Mouse (Mus musculus): ENCODE results near the gene Gypa. TPM values are rescaled to one million over a fixed set of nuclear protein-coding genes. Genes with fewer than 3 reads are reported as not detected.

The Gypa gene
- total RNA-seq (2015; ENCODE audit: low replicate concordance) = 2,154 and 2,202 TPM in 2 replicates
- 1,573 and 1,875 TPM in 2 replicates for total RNA-seq (2017; ENCODE audit: low replicate concordance)

DNA sequence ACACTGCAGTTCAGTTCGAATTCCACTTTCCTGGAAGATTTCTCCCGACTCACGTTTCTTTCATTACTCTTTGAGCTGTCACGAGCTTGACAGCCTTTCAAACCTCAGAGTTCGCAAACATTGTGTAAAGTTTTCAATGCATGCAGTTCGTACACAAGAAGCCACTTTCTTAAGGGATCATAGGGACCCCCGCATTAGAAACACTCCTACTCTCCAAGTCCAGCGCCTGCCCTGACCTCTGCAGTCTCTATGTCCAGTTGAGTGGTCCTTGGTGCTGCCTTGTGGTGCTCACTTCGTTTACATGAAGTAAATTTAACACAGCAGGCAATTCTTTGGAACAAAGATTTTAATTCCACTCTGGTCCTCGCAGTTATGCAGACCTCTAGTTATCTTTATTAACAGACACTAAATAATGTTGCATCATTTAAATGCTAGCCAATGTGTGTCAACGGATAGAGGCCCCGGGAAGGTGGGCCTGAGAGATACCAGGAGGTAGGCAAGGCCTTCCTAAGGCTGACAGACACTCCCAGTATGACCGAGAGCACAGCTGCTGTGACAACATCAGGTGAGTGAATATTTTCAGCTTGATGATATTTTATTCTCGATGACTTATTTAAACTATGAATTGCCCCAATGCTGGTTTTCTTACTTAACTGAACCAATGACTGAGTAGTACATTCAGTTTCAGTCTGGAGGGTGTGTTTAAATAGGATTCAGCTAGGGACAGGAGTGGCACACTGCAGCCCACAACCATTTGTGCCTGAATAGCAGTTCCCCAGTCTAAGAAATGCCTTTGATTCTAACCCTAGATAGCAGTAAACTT is at the start of gene Gypa:
Gene Gypa (plus strand): TSS at position 259 of the 823 bp plus-strand sequence.
- peak; percentile 83 for ATAC-seq (replicated peaks; ENCODE audit: low FRiP score, poor library complexity, severe bottlenecking)

DNA sequence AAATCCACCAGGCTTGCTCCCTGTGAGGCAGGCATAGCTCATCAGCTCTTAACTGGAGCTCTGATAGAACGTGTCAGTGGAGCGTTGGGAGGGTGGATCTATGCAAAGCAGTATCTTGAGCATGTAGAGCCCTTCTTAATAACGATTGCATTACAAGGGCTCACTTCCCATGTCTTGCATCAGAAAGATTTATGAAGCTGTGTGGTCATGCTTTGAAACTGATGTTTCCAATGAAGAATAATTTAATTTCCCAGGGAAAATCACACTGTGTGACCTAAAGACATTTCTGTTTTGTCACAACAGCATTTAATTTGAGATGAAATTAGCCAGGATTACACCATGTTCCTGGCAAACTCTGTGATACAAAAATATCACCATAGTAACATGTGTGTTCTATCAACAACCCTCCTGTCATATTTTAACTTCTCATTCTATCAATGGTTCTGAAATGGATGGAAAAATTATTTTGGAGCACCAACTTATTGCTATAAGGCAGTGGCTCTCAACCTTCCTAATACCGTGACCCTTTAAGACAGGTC is 49.0 kb upstream of the Gypa start:
- no peak for ATAC-seq (replicated peaks; ENCODE audit: low FRiP score, poor library complexity, severe bottlenecking)

DNA sequence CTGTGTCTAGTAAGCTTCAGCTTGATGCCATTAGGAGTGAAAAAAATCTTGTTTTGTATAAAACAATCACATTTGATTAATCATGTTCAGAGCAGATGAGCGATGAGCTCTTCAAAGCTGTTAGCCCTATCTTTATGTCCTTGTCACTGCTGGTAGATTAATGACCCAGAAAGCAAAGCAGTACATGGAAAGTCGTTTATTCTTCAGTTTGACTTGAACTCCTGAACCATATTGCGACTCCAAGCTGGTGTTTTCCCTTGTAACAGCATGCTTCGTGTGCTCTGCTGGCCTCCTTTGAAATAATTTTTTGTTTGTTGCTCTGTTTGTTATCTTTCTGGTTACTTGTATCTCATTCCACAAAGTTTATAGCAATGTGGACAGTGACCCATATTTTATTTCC is 46.4 kb upstream of the Gypa start:
- no peak for ATAC-seq (replicated peaks; ENCODE audit: low FRiP score, poor library complexity, severe bottlenecking)

DNA sequence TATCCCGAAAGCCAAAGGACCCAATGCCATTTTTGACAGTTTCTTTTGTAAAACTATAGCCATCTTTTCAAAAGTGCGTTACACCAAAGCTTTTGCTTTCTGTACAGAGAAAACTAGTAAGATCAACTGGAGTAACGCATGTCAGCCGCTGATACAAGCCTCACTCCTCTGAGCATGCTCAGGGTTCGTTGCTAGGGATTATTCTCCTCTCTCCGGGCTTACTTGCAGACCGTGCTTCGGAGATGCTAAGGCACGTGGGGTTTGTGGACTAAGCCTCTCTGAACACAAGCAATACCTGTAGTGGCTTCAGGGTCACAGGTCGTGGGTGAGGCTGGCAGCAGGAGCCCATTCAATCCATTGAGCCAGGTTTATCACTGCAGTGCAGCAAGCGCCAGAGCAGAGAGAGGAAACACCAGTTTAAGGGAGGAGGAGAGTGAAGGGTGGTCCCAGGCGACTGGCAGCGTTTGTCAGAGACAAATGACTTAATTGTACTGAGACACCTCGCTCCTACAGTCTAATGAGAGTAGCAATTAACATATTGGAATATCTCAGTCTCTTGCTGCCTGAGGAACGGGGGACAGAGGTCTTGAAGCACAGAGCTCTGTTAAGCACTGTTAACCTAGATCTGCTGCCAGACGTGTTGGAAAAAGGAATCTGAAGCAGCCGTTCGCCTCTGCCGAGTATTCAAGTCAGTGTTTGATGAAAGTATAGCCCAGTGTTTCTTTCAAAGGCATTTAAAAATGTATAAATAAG is 41.5 kb upstream of the Gypa start:
- ATAC-seq (replicated peaks; ENCODE audit: low FRiP score, poor library complexity, severe bottlenecking) = no peak

DNA sequence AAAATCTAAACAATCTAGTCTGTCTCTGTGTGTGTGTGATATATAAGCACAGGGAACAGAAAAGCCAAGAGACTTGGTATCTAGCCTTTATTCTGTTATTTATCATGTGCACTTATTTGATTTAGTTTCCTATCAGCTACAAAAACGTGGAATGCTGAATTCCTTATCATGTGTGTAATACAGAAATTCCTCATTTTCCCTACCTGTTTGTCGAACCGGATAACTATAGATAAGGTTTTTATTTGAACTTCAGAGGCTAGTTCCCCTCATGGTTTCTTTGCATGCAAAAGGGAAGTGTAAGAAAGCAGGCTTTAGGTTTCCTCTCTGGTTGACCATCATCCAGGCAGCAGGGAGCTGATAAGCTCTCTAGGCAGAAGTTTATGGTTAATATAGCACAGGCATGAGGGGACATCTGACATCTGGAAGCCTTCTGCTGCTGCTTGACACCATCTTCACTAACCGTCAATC is 30.1 kb upstream of the Gypa start:
- ATAC-seq (replicated peaks; ENCODE audit: low FRiP score, poor library complexity, severe bottlenecking) = no peak

DNA sequence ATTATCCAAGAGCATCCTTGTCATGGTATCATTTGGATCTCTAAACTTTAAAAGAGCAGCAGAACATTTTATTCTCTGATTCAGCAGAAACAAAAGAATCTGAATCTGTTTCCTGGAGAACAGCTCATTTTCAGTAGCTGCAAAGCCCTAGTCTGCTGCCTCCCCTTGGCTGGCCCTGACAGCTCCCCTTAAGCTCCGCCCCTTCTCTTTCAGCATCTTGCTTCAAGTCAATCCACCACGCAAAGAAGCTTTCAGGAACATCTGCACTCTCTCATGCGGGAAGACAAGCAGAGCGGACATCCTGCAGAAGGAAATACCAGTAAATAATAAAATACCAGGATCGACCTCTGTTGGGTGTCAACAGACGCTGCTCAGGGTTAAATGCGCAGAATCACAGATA is 18.6 kb upstream of the Gypa start:
- ATAC-seq (replicated peaks; ENCODE audit: low FRiP score, poor library complexity, severe bottlenecking) = no peak

DNA sequence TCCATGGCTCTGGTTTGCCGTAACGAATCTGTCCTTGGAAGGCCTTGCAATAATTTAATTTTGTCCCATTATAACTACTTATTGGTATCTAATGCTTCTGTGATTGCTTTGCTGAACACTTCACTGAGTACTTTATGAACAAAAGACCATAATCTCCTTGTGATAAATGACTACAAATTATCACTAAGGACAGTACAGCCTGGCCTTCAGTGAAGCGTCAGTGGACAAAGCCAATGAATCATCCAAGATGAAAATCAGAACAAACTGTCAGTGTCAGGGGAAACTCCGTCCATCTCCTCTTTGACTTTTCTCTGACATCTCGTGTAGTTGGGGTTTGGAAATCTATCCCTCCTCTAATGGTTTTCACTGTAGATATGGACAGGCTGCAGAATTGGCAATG is 15.4 kb upstream of the Gypa start:
- no peak for ATAC-seq (replicated peaks; ENCODE audit: low FRiP score, poor library complexity, severe bottlenecking)

DNA sequence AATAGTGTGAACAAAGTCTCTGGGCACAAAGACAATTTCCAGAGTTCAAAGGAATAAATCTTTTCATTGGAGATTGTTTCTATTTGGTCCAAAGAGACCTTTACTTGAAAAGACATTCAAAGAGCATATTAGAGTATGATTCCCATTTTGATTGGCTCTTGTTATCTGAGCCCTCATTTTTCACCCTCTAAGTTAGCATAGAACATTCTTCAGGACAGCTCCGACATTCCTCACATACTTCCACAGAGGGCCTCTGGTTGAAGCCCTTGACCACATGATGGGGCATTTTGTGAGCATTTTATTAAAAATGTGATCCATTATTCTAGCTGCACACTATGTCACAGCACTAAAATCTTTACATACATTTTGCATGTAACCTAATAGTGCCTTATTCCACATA is 14.5 kb upstream of the Gypa start:
- ATAC-seq (replicated peaks; ENCODE audit: low FRiP score, poor library complexity, severe bottlenecking) = no peak

DNA sequence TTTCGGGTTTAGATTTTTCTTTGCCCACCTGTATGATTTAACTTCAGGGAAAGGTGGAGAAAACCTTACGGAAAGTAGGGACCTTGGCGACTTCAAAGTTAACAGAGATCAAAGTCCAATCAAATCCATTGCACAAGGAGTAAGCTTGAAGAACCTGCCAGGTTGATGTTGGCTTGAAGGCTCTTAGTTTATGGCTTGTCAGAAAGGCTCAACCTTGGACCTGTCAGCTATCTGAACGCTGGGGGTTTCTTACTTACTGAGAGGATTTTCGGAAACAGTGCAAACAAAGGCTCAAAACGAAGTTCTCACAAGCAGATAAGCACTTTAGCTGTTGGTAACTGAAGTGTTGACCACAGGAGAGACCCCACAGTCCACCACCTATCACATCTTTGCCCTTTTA is 11.4 kb upstream of the Gypa start:
- ATAC-seq (replicated peaks; ENCODE audit: low FRiP score, poor library complexity, severe bottlenecking) = no peak

DNA sequence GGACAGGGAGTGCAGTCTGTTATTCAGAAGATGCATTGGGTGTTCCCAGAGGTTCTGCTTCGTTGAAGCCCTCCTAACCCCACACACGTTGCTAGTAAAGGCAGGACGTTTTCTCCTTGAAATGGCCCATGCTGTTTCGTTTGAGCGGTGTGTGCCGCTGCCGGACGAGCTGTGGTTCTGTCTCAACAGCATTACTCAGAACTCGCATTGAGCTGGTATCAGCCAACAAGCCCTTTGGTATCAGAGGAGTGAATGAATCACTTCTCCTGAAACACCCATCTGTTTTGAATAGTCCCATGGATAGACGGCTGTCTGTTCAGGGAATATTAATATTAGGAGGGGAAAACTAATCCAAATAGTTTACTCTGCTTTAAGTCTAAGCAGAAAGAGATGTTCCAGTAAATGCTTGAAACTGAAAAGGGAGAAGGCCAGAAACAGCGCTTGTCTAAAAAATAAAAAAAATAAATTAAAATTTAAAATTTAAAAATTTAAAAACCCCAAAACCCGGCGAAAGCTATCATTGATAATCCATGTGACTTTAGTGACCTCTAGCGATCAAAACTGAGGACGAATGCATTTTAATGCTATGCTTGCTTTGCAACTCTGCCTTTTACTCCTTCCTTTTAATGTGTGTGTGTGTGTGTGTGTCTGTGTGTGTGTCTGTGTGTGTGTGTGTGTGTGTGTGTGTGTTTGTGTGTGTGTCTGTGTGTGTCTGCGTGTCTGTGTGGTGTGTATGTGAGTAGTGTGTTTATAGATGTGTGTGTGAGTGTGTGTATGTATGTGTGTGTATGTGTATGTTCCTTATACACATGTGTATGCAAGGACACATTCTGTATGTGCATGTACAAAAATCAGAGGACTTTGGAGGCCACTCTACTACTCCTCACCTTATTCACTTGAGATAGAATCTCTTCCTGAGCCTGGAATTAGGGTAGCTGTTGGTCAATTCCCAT is 10.5 kb upstream of the Gypa start:
- no peak for ATAC-seq (replicated peaks; ENCODE audit: low FRiP score, poor library complexity, severe bottlenecking)

DNA sequence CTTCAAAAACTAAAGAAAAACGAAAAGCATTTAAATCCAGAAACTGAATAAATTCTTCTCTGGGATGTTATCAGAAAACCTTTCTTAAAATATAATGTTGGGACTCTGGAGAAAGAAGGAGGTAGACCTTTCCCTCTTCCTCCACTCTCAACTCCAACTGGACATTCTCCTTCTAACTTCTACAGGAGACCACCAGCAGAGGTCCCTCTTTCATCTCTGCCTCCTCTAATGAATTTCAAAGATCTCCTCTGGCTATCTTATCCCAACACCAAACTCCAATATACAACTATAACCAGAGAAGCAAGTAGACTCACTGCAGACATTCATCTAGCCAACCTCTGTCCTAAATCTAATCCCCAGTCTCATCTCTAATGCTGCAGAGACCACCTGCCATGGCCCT is 2.0 kb upstream of the Gypa start:
- ATAC-seq (replicated peaks; ENCODE audit: low FRiP score, poor library complexity, severe bottlenecking) = no peak

DNA sequence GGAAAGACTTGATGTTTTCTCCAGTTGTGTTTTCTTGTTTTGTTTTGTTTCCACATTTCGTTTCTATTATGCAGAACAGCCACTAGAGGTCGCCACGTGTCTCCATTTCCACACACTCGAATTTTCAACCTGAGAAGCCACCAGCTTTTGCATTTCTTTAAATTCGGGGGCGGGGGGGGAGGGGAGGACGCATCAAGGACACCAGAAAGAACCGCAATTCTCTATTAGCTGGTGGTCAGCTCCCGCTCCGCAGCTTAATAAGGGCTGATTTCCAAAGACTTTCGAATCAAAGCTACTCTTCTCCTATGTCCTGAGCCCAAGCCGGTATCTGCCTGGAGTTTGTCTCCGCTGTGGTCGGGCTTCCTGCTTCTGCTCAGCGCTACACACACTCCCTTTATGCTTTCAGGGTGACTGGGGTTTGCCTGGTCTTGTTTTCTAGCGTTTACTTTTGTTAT is 567 bp upstream of the Gypa start:
- peak; percentile 26 for ATAC-seq (replicated peaks; ENCODE audit: low FRiP score, poor library complexity, severe bottlenecking)

DNA sequence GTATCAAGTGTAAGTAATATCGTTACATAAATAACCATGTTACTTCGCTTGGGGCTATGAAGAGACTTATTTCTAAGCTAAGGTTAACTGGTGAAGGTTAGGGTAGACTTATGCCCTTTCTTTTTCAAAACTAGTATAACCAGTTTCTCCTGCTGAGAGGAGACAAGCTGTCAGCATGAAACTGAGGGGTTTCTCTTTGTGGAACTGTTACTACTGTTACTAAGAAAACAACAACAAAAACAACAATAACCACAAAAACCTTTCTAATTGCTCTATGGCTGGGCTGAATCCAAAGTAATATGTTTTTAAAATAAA is 722 bp downstream of the Gypa start:
- ATAC-seq (replicated peaks; ENCODE audit: low FRiP score, poor library complexity, severe bottlenecking) = no peak

DNA sequence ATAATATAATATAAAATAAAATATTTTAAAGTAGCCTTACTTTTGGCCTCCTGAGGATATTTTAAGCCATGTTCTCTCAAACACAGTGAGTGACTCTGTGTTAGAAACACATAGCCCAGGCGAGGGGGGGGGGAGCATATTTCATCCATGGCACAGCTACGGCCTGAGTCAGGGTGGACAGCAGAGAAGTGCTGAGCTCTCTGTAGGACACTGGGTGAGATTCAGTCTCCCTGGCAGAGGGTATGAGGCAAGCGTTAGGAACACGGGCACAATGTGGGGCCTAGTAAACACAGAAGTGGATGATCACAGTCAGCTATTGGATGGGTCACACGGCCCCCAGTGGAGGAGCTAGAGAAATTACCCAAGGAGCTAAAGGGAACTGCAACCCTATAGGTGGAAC is 1.2 kb downstream of the Gypa start:
- no peak for ATAC-seq (replicated peaks; ENCODE audit: low FRiP score, poor library complexity, severe bottlenecking)

DNA sequence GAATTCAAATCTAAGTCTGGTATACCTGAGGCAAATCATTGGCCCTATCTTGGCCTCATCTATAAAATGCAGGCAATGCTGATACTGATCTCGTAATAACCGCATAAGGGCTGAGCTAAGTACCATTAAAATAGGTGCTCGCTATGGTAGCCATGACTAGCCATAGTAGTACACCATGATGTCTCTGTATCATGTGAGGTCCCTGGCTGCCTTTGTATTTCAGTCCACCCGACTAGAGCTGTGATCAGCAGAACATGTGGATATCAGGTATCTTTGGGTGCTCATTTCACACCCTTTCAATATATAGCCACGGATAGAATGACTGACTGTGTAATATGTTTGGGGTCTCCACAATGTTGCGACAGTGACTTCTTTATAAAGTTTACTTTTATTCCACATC is 1.9 kb downstream of the Gypa start:
- ATAC-seq (replicated peaks; ENCODE audit: low FRiP score, poor library complexity, severe bottlenecking) = no peak

DNA sequence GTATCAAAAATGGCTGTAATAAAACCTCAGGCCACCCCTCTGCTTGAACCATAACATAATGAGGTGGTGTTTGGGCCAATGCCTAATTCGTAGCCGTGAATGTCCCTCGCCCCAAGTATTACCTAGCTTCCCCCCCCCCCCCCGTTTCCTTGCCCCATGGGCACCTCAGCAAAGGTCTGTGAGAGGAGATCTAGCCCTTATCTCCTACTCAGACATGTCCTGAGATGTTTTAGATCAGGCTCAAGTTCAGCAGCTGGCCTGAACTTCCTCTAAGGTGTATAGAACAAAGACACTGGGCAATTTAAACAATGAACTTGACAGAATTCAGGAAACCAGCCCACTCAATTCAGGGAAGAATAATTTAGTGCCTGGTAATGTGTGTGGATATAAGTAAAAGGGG is 3.7 kb downstream of the Gypa start:
- no peak for ATAC-seq (replicated peaks; ENCODE audit: low FRiP score, poor library complexity, severe bottlenecking)

DNA sequence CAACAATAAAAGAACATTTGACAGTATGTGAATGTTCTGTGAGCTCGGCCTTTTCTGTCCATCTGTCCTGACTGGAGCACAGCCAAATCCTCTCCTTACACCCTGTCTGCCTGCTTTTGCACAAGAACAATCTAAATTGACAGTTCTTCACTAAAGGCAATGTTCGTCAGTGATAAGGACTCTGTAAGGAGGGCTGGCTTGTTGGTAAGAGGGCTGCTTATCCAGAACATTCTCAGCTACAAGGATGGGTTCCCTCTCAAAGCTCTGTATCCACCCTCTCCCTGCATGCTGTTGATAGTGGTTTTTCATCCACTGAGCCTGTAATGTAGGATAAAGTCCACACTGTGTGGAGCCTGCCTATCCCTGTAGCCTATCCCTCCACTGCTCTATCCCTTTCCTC is 6.7 kb downstream of the Gypa start:
- peak; percentile 81 for ATAC-seq (replicated peaks; ENCODE audit: low FRiP score, poor library complexity, severe bottlenecking)

DNA sequence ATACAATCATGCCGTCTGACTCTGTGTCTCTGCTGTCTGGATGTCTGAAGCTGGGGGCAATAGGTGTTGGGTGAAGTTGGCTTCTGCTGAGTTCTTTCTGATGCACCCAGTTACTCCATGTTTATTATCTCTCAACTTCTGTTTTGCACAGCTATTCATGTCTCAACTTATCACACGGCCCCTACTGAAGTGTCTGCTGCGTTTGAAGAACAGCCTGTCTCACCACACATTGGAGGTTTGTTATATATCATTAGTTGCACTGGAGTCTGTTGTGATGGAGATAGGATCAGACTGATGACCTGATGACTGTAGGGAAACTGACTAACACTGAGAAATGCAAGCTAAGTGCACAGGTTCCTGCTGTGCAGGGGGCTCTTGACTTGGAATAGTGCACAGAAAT is 7.2 kb downstream of the Gypa start:
- 0 out of 2 replicates have a peak, but pooled peaks have one; percentile 6 for ATAC-seq (replicated peaks; ENCODE audit: low FRiP score, poor library complexity, severe bottlenecking)

DNA sequence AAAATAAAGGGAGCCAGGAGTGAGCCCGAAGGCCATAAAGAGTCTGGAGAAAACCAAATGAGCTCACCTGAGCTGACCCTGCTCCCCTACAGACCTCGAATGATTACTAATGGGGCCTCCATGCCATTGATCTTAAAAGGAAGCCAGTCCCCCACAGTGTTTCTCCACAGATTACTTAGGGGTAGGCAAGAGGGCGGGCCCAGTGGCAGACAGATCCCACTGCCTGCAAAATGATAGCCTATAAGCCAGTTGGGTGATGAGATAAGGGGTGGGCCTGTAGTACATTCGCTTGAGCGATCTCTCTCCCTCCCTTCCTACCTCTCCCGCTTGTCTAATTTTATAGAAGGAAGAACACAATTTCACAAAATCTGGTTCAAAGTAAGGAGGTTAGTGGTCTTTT is 7.7 kb downstream of the Gypa start:
- ATAC-seq (replicated peaks; ENCODE audit: low FRiP score, poor library complexity, severe bottlenecking) = peak; percentile 68
